Mouse (Mus musculus): ENCODE results near the gene Odf2l.

DNA sequence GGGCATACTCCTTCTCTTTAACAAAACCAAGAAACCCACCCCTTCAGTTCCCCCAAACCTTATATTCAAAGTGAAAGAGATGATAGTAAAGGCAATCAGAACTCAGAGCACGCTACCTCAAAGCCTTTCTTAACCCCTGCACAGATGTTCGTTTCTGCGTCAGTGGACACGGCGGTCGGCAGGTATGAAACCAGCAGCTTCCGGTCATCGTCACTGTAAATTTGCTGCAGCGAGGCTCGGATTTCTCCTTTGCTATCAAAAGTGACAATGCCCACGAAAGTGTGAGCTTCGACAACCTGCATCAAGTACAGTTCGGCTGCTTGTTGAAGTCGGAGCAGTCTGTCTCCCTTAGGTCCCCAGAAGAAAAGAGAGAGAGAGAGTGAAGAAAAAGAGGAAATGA, 32.2 kb upstream of the Odf2l start:
- TF ChIP-seq CHD2 (IDR thresholded peaks at IDR 0.05; ENCODE audit: low read depth, low read length): no peak
- TF ChIP-seq HCFC1 (IDR thresholded peaks at IDR 0.05; ENCODE audit: borderline replicate concordance, insufficient read depth, low read length): no peak
- no peak for TF ChIP-seq ZC3H11A (IDR thresholded peaks at IDR 0.05; ENCODE audit: borderline replicate concordance, low read depth, low read length)
- TF ChIP-seq ZNF384 (IDR thresholded peaks at IDR 0.05; ENCODE audit: low read depth, low read length): no peak
